Mouse (Mus musculus): ENCODE measurements at regions not wholly inside any gene's neighbourhood (a gene's known extent, or its start where the extent isn't known, plus 50 kb on each side); places are given as distances from the start of the nearest gene placed in this dataset.
"Not testable (repeated sequence)": the region's sequence is repeated elsewhere in the genome, so short reads cannot be mapped to it uniquely, and the experiment has no call there.

GRCm38 (mm10) chr9:115407901-115408470 lies 97.8 kb upstream of the Stt3b start:
- ATAC-seq (replicated peaks; ENCODE audit: insufficient number of reproducible peaks, low FRiP score, low TSS enrichment, poor library complexity, severe bottlenecking): no peak

GRCm38 (mm10) chr9:115408886-115409285 lies 98.7 kb upstream of the Stt3b start:
- ATAC-seq (replicated peaks; ENCODE audit: insufficient number of reproducible peaks, low FRiP score, low TSS enrichment, poor library complexity, severe bottlenecking): no peak

DNA sequence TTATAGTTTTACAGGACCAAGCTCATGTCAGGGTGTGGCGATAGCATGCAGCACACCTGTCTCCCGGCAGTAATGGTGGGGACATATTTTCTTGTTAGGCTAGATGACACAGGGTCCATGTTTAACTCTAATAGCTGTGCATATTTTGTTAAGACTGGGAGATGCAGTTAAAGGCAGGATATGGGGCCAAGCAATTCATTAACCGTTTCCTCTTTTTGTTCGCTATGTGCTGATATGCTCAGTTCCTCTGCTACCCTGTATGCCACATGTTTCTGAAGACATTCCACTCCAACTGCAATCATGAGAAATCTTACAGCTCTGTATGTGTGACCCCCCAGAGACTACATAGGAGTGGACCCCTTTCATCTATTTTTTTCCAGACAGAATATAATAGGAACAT lies 104.0 kb upstream of the Stt3b start:
- no peak for ATAC-seq (replicated peaks; ENCODE audit: insufficient number of reproducible peaks, low FRiP score, low TSS enrichment, poor library complexity, severe bottlenecking)

- ATAC-seq (replicated peaks; ENCODE audit: insufficient number of reproducible peaks, low FRiP score, low TSS enrichment, poor library complexity, severe bottlenecking): no peak
Observed at GRCm38 (mm10) chr9:115422786-115423185, 112.6 kb upstream of the Stt3b start.

- no peak for ATAC-seq (replicated peaks; ENCODE audit: insufficient number of reproducible peaks, low FRiP score, low TSS enrichment, poor library complexity, severe bottlenecking)
Observed at GRCm38 (mm10) chr9:115426682-115427081, 116.5 kb upstream of the Stt3b start.

- ATAC-seq (replicated peaks; ENCODE audit: insufficient number of reproducible peaks, low FRiP score, low TSS enrichment, poor library complexity, severe bottlenecking): no peak
Observed at GRCm38 (mm10) chr9:115430271-115430670, 120.0 kb upstream of the Stt3b start.

- ATAC-seq (replicated peaks; ENCODE audit: insufficient number of reproducible peaks, low FRiP score, low TSS enrichment, poor library complexity, severe bottlenecking): no peak
Observed at GRCm38 (mm10) chr9:115434696-115435095, 124.5 kb upstream of the Stt3b start.

DNA sequence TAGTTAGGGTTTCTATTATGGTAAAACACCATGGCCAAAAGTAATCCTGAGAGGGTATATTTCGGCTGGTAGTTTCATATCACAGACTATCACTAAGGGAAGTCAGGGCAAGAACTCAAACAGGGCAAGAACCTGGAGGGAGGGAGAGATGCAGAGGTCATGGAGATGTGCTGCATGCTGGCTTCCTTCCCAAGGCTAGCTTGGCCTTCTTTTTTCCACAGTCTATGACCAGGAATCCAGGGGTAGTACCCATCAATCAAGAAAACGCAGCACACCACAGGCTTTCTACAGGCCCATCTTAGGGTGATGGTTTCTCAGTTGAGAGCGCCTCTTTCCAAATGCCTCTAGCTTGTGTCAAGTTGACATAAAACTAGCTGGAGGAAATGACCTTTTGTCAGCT lies 126.1 kb upstream of the Stt3b start:
- no peak for ATAC-seq (replicated peaks; ENCODE audit: insufficient number of reproducible peaks, low FRiP score, low TSS enrichment, poor library complexity, severe bottlenecking)

DNA sequence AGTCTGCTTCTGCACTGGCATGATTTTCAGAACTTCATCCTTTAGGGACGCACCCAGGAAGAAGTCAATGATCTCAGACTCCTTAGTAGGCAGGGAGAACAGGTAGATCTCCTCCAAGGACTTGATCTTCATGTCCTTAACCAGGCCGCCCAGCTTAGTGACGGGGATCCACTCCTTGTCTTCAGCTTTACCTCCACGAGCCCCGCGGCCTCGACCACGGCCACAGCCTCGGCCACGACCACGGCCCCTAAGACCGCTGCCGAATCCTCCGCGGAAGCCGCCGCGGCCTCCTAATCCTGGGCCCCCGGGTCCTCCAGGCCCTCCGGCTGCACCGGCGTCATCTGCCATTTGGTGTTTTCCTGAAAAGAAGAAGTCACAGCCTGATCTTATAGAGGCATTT lies 128.0 kb upstream of the Stt3b start:
- not testable (repeated sequence) for ATAC-seq (replicated peaks; ENCODE audit: insufficient number of reproducible peaks, low FRiP score, low TSS enrichment, poor library complexity, severe bottlenecking)

GRCm38 (mm10) chr9:115446681-115447080 lies 136.5 kb upstream of the Stt3b start:
- ATAC-seq (replicated peaks; ENCODE audit: insufficient number of reproducible peaks, low FRiP score, low TSS enrichment, poor library complexity, severe bottlenecking): no peak

- no peak for ATAC-seq (replicated peaks; ENCODE audit: insufficient number of reproducible peaks, low FRiP score, low TSS enrichment, poor library complexity, severe bottlenecking)
Observed at GRCm38 (mm10) chr9:115450741-115451320, 140.6 kb upstream of the Stt3b start.

DNA sequence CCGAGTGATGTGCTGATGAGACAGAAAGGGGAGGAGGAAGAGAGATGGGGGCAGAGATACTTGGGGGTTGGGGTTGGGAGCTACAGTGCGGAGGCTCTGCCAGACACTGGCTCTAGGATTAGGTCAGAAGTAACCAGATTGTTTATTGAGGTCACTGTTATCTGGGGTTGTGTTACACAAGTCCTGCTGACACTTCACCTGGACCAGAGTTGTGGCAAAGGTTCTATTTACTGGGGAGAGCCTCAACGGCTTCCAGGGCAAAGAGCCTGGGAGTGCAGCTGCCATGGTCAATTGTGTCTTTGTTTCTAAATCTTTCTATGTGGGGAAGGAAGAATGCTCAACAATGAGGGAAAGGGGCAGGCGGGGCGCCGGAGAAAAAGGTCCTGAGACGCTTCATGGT lies 144.6 kb upstream of the Stt3b start:
- no peak for ATAC-seq (replicated peaks; ENCODE audit: insufficient number of reproducible peaks, low FRiP score, low TSS enrichment, poor library complexity, severe bottlenecking)

DNA sequence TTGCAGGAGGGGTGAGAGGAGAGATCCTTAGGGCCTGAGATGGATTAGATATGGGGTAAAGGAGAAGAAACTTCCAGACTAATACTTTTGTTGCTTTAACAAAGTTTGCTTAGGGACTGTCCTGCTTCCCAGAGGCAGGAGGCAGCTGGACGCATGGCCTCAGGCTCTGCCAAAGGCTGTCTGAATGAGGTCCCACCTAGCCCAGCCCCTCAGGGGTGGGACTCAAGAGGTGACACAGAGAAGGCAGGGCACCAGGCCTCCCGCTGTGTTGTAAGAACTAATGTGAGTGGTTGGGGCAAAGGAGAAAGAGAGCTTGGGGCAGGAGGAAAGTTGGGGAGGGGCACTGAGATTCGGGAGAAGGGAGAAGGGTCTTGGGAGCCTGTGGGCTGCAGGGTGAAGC lies 145.9 kb upstream of the Stt3b start:
- ATAC-seq (replicated peaks; ENCODE audit: insufficient number of reproducible peaks, low FRiP score, low TSS enrichment, poor library complexity, severe bottlenecking): no peak

DNA sequence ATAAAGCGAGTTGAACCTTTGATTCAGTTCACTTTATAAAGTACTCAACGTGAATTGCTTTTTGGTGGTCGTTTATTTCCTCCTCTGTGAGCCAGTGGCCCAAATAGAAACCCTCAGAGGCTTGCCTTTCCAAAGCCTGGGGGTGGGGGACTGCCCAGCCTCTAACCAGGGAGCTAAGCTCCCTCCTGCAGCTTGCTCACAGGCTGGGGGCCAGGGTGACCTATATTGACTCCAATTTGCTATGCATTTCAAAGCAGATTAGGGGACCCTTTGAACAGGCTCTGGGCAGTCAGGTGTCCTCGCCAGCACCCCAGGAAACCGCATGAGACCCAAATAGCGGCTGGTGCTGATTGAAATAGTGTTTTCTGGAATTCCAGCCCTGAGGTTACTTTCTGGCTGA lies 146.4 kb upstream of the Stt3b start:
- no peak for ATAC-seq (replicated peaks; ENCODE audit: insufficient number of reproducible peaks, low FRiP score, low TSS enrichment, poor library complexity, severe bottlenecking)

DNA sequence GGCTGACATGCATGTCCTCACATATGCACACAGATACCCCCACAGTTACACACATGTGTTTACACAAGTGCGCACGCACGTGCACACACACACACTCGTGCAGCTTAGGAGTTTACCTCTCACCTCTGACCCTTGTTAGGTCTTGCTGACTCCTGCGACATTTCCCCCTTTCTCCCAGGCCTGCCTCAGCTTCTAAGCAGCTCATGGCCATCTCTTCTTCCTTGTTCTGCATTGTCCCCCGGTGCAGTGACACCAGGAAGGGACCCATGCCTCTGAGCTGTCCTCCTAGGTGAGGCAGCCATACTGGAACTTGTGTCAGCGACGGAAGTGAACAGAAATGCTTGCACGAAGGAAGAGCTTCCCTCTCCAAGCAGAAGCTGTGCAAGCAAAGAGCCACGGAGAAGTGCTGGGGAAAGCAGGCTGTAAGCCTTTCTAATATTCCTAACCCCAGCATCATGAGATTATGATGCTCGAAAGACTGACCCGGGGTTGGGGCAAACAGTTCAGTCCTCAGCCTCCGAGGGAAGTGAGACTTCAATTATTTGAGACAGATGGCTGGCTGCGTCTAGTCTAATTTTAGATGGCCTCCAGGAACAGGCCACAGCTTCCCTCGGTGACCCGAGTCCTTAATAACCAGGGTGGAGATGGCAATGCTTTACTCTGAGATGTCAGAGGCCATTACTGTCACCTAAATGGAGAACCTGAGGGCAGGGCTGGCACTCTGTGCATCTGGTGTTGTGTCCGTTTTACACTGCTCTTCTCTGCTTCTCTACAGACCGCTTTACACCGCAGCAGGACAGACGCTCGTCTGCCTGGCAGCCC lies 147.9 kb upstream of the Stt3b start:
- ATAC-seq (replicated peaks; ENCODE audit: insufficient number of reproducible peaks, low FRiP score, low TSS enrichment, poor library complexity, severe bottlenecking): no peak; the same call in 1 of the 2 replicates

DNA sequence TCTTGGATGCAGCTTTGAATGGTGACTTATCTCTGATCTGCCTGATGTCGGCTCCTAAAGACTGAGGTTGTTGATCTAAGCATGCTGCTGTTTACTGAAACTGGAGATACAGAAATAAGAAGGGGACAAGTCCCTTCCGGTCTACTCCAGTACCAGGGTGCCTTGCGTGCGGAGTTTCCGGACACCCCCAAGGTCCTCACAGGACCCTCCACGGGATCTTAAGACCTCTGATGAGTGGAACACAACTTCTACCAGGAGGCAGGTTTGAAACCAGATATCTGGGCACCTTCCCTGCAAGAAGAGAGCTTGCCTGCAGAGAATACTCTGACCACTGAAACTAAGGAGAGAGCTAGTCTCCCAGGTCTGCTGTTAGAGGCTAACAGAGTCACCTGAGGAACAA lies 148.9 kb upstream of the Stt3b start:
- not testable (repeated sequence) for ATAC-seq (replicated peaks; ENCODE audit: insufficient number of reproducible peaks, low FRiP score, low TSS enrichment, poor library complexity, severe bottlenecking)

- no peak for ATAC-seq (replicated peaks; ENCODE audit: insufficient number of reproducible peaks, low FRiP score, low TSS enrichment, poor library complexity, severe bottlenecking)
Observed at GRCm38 (mm10) chr9:115465326-115465725, 155.1 kb upstream of the Stt3b start.

DNA sequence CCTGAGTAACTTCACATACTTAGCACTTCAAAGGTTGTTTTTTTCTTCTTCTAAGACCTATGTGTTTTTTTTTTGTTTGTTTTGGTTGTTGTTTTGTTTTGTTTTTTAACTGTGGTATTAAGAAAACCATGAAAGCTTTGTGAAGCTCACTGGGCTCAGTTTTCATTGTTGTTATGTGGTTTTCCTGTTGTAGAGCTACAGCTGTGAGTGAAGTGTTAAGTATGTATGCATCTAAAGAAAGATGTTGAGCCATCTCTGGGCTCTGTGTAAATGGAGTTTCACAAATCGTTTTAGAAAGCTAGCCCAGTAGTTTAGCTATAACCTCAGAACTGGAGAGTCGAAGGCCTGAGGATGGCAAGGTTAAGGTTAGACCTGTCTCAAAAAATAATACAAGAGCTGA lies 158.4 kb upstream of the Stt3b start:
- no peak for ATAC-seq (replicated peaks; ENCODE audit: insufficient number of reproducible peaks, low FRiP score, low TSS enrichment, poor library complexity, severe bottlenecking)

DNA sequence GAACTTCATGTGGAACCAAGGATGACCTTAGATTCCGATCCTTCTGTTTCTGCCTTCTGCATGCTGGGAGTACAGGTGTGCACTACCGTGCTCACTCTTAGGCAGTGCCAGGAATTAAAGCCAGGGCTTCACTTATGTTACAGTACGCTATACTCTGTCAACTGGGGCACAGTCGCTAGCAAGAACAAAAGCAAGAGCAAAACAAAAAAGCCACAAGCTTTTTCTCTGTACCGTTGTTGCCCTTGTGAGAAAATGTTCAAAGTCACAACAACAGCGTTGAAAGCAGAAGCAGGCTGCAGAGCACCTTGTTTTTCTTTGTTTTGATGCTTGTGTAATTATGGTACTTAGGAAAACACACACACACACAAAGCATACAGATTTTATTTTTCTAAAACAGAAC lies 161.4 kb upstream of the Stt3b start:
- ATAC-seq (replicated peaks; ENCODE audit: insufficient number of reproducible peaks, low FRiP score, low TSS enrichment, poor library complexity, severe bottlenecking): no peak

DNA sequence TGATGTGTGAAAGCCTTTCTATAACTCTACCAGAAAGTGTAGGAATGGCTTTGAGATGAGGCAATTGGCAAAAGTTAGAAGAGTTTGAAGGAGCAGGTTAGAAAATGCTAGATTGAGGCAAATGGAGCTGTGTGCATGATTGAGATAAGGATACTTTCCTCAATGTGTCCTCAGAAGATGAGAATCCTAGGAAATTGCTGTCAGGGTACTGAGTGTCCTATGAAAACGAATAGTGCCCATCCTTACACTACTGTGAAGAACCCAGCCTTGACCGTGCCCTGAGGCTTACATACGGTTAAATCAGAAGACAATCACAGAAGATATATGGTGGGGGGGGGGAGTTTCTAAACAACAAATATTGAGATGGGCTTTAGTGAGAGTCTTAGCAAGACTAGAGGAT lies 162.8 kb upstream of the Stt3b start:
- ATAC-seq (replicated peaks; ENCODE audit: insufficient number of reproducible peaks, low FRiP score, low TSS enrichment, poor library complexity, severe bottlenecking): no peak

Measured in monocyte, adult 5-6 weeks (primary cell).